Mouse (Mus musculus): ENCODE results near the gene Rfx5. TPM values are rescaled to one million over a fixed set of nuclear protein-coding genes. Genes with fewer than 3 reads are reported as not detected.

Gene Rfx5
- polyA plus RNA-seq, 1 experiment from 2014 or later = 6.8 TPM

GRCm38 (mm10) chr3:94974528-94975422 is 20.9 kb downstream of the Rfx5 start, which contains the start of gene Pi4kb:
Pi4kb (plus strand) TSS chr3:94974731.
- Histone ChIP-seq H3K9me3 (replicated peaks; ENCODE audit: low read length) (no peaks in the 10 kb centered on the region), H3K4me2 (ENCODE audit: low read length) (peak within 1 kb of the TSS; percentile 69), H3K9ac (ENCODE audit: low read depth, low read length) (peak within 1 kb of the TSS; percentile 87), H3K4me3 (replicated peaks; ENCODE audit: low read depth, low read length) (peak within 1 kb of the TSS; percentile 77), H3K4me1 (replicated peaks; ENCODE audit: insufficient read depth, low read length) (peaks cover 9% of the 10 kb centered on the region), H3K36me3 (ENCODE audit: insufficient read depth, low read length) (0 out of 2 replicates have a peak, but pooled peaks cover 3% of the 10 kb centered on the region), H3K27ac (peak within 1 kb of the TSS; percentile 95), H3K27me3 (ENCODE audit: insufficient read depth, low read length) (no peaks in the 10 kb centered on the region)
- DNase-seq (ENCODE audit: low spot score) (peak; percentile 97), ATAC-seq (replicated peaks; ENCODE audit: low FRiP score, low read depth) (peak; percentile 92)
- no peak; the same call in 1 of the 2 replicates for TF ChIP-seq CTCF (IDR thresholded peaks at IDR 0.05; ENCODE audit: low read depth)
- under 1% methylated on average over 57 of the region's 57 CpGs for WGBS

- peaks cover 19% of the 10 kb centered on the region; the same call in 1 of the 2 replicates for H3K36me3 ChIP-seq (ENCODE audit: insufficient read depth, low read length)
- ATAC-seq (replicated peaks; ENCODE audit: low FRiP score, low read depth) = no peak
- no peaks in the 10 kb centered on the region for H3K27me3 ChIP-seq (ENCODE audit: insufficient read depth, low read length)
These were observed 30.4 kb downstream of the Rfx5 start for GRCm38 (mm10) chr3:94984312-94984711.

GRCm38 (mm10) chr3:94985513-94985912 is 31.6 kb downstream of the Rfx5 start:
- 90% methylated on average over 2 of the region's 2 CpGs for WGBS
- no peak for TF ChIP-seq CTCF (IDR thresholded peaks at IDR 0.05; ENCODE audit: low read depth)
- H3K4me1 ChIP-seq (replicated peaks; ENCODE audit: insufficient read depth, low read length) = peaks cover 7% of the 10 kb centered on the region; the same call in 1 of the 2 replicates
- no peak for DNase-seq (ENCODE audit: low spot score)
- H3K27ac ChIP-seq = no peak overlapping the region
- no peak overlapping the region for H3K4me2 ChIP-seq (ENCODE audit: low read length)
- no peak overlapping the region for H3K4me3 ChIP-seq (replicated peaks; ENCODE audit: low read depth, low read length)
- peaks cover 21% of the 10 kb centered on the region; the same call in 1 of the 2 replicates for H3K36me3 ChIP-seq (ENCODE audit: insufficient read depth, low read length)
- no peaks in the 10 kb centered on the region for H3K27me3 ChIP-seq (ENCODE audit: insufficient read depth, low read length)
- no peaks in the 10 kb centered on the region for H3K9me3 ChIP-seq (replicated peaks; ENCODE audit: low read length)
- H3K9ac ChIP-seq (ENCODE audit: low read depth, low read length) = no peak overlapping the region
- ATAC-seq (replicated peaks; ENCODE audit: low FRiP score, low read depth) = no peak

More at GRCm38 (mm10) chr3:94984312-94984711, 30.4 kb downstream of the Rfx5 start:
- 92% methylated on average over 11 of the region's 11 CpGs for WGBS
- H3K27ac ChIP-seq = no peak overlapping the region
- H3K9me3 ChIP-seq (replicated peaks; ENCODE audit: low read length) = no peaks in the 10 kb centered on the region
- no peak overlapping the region for H3K9ac ChIP-seq (ENCODE audit: low read depth, low read length)
- no peak overlapping the region for H3K4me3 ChIP-seq (replicated peaks; ENCODE audit: low read depth, low read length)
- H3K4me1 ChIP-seq (replicated peaks; ENCODE audit: insufficient read depth, low read length) = peaks cover 7% of the 10 kb centered on the region; the same call in 1 of the 2 replicates
- no peak for DNase-seq (ENCODE audit: low spot score)
- no peak overlapping the region for H3K4me2 ChIP-seq (ENCODE audit: low read length)
- no peak for TF ChIP-seq CTCF (IDR thresholded peaks at IDR 0.05; ENCODE audit: low read depth)

GRCm38 (mm10) chr3:94987578-94987977 is 33.7 kb downstream of the Rfx5 start:
- DNase-seq (ENCODE audit: low spot score) (no peak), ATAC-seq (replicated peaks; ENCODE audit: low FRiP score, low read depth) (no peak)
- no peak overlapping the region for H3K9ac ChIP-seq (ENCODE audit: low read depth, low read length)
- no peaks in the 10 kb centered on the region for H3K9me3 ChIP-seq (replicated peaks; ENCODE audit: low read length)
- peaks cover 25% of the 10 kb centered on the region; the same call in 1 of the 2 replicates for H3K36me3 ChIP-seq (ENCODE audit: insufficient read depth, low read length)
- no peak overlapping the region for H3K4me3 ChIP-seq (replicated peaks; ENCODE audit: low read depth, low read length)
- no peak overlapping the region for H3K27ac ChIP-seq
- H3K4me2 ChIP-seq (ENCODE audit: low read length) = no peak overlapping the region
- no peaks in the 10 kb centered on the region for H3K27me3 ChIP-seq (ENCODE audit: insufficient read depth, low read length)
- no peak for TF ChIP-seq CTCF (IDR thresholded peaks at IDR 0.05; ENCODE audit: low read depth)
- peaks cover 7% of the 10 kb centered on the region; the same call in 1 of the 2 replicates for H3K4me1 ChIP-seq (replicated peaks; ENCODE audit: insufficient read depth, low read length)

GRCm38 (mm10) chr3:94989159-94989761 is 35.4 kb downstream of the Rfx5 start:
- Histone ChIP-seq H3K36me3 (ENCODE audit: insufficient read depth, low read length) (peaks cover 32% of the 10 kb centered on the region; the same call in 1 of the 2 replicates), H3K27ac (no peak overlapping the region), H3K27me3 (ENCODE audit: insufficient read depth, low read length) (no peaks in the 10 kb centered on the region), H3K4me3 (replicated peaks; ENCODE audit: low read depth, low read length) (no peak overlapping the region), H3K4me1 (replicated peaks; ENCODE audit: insufficient read depth, low read length) (peaks cover 7% of the 10 kb centered on the region; the same call in 1 of the 2 replicates), H3K9me3 (replicated peaks; ENCODE audit: low read length) (no peaks in the 10 kb centered on the region), H3K9ac (ENCODE audit: low read depth, low read length) (no peak overlapping the region), H3K4me2 (ENCODE audit: low read length) (no peak overlapping the region)
- DNase-seq (ENCODE audit: low spot score) = peak; percentile 28
- no peak for ATAC-seq (replicated peaks; ENCODE audit: low FRiP score, low read depth)
- no peak for TF ChIP-seq CTCF (IDR thresholded peaks at IDR 0.05; ENCODE audit: low read depth)
- WGBS = 29% methylated on average over 9 of the region's 9 CpGs

GRCm38 (mm10) chr3:94996946-94997345 is 43.1 kb downstream of the Rfx5 start:
- H3K27ac ChIP-seq = no peak overlapping the region
- H3K4me3 ChIP-seq (replicated peaks; ENCODE audit: low read depth, low read length) = no peak overlapping the region
- no peaks in the 10 kb centered on the region for H3K9me3 ChIP-seq (replicated peaks; ENCODE audit: low read length)
- H3K4me1 ChIP-seq (replicated peaks; ENCODE audit: insufficient read depth, low read length) = no peaks in the 10 kb centered on the region
- no peak overlapping the region for H3K4me2 ChIP-seq (ENCODE audit: low read length)
- H3K36me3 ChIP-seq (ENCODE audit: insufficient read depth, low read length) = peaks cover 57% of the 10 kb centered on the region
- TF ChIP-seq CTCF (IDR thresholded peaks at IDR 0.05; ENCODE audit: low read depth) = peak; percentile 96
- H3K27me3 ChIP-seq (ENCODE audit: insufficient read depth, low read length) = no peaks in the 10 kb centered on the region
- DNase-seq (ENCODE audit: low spot score) (peak; percentile 87), ATAC-seq (replicated peaks; ENCODE audit: low FRiP score, low read depth) (no peak)
- WGBS = 37% methylated on average over 2 of the region's 2 CpGs
- H3K9ac ChIP-seq (ENCODE audit: low read depth, low read length) = no peak overlapping the region

All from kidney, postnatal 0 days (tissue).